Comparison of ENCODE assay signal across 8 mouse cellular contexts in genomic region chr9:116174481-116175461, GRCm38 (mm10). TPM values are rescaled to one million over a fixed set of nuclear protein-coding genes. Genes with fewer than 3 reads are reported as not detected.
DNase-seq lines count a peak whose midpoint lies in the region; ATAC-seq and TF ChIP-seq lines count a peak whose summit lies in the region.

TSS of gene Tgfbr2 (minus strand) at chr9:116175360.

- peak within 1 kb of the TSS; percentile 53 for H3K4me3 ChIP-seq in cortical plate, adult 2 months (ENCODE audit: insufficient read depth, low read length)

- no peak for TF ChIP-seq CTCF in cortical plate, adult 2 months (IDR thresholded peaks at IDR 0.05; ENCODE audit: extremely low read depth, insufficient read depth, low read length)

- TF ChIP-seq POLR2A in cortical plate, adult 2 months (IDR thresholded peaks at IDR 0.05; ENCODE audit: extremely low read depth, insufficient read depth, low read length) = no peak

- peak within 1 kb of the TSS; percentile 95 for H3K27ac ChIP-seq in cortical plate, adult 2 months (ENCODE audit: insufficient read depth, low read length)

- no peaks in the 10 kb centered on the region for H3K4me1 ChIP-seq in cortical plate, adult 2 months (ENCODE audit: control insufficient read depth, insufficient read depth, low read length)

- peak; percentile 77 for ATAC-seq in megakaryocyte-erythroid progenitor cell, adult 5-6 weeks (replicated peaks; ENCODE audit: low FRiP score, low TSS enrichment, poor library complexity, severe bottlenecking)

- intact Hi-C loops in gastrocnemius, postnatal 14 days (cut with DNase I; ENCODE audit: low total_unique reads) = no loop called here
- intact Hi-C loops in left cerebral cortex, postnatal 25 days (cut with DNase I) = no loop called here

- DNase-seq in T-cell, adult 2 months (ENCODE audit: low spot score) = peak; percentile 90
- DNase-seq in gastrocnemius, postnatal 14 days = peak; percentile 92
- peak; percentile 22 for DNase-seq in hindlimb bud, embryonic 11.5 days (ENCODE audit: extremely low spot score, low read depth, low spot score)
- peak; percentile 42 to 44 for DNase-seq in left cerebral cortex, postnatal 25 days (ENCODE audit: low spot score in 2 of 2)
- peak; percentile 59 for DNase-seq in right cerebral cortex, postnatal 25 days
- DNase-seq in urinary bladder, postnatal 36 days (ENCODE audit: low spot score in 2 of 2) = peak; percentile 87 to 90

RNA-seq across cellular contexts. Expression of gene Tgfbr2, which starts in this region (rescaled TPM):
- 11.8 TPM in 2 replicates for polyA plus RNA-seq in cortical plate, adult 2 months (2012; rRNA removed)
- total RNA-seq in gastrocnemius, postnatal 14 days (2021) = 10 to 100 TPM; 29.9 to 36.5 TPM
- total RNA-seq in left cerebral cortex, postnatal 25 days (2021) = 10 to 100 TPM; 13.1 to 13.8 TPM
- 5.9 and 9.5 TPM in 2 replicates for total RNA-seq in megakaryocyte-erythroid progenitor cell, adult 5-6 weeks (2014; fragmentation: Nextera tagmentation)
- 7.0 and 12.4 TPM in 2 replicates for total RNA-seq in megakaryocyte-erythroid progenitor cell, adult 5-6 weeks (2017)

Comparison
In these comparisons a context has a peak if more than half of its experiments do, and no peak if none do; other contexts are left out.
1. Peak in every context shown above with its lines: DNase-seq, ATAC-seq, H3K4me3 ChIP-seq and H3K27ac ChIP-seq.
2. DNase-seq: peak in every context shown above with its lines; median percentile 92 in gastrocnemius, postnatal 14 days; 90 in T-cell, adult 2 months; 88 in urinary bladder, postnatal 36 days; 59 in right cerebral cortex, postnatal 25 days; 43 in left cerebral cortex, postnatal 25 days; 22 in hindlimb bud, embryonic 11.5 days.